Mouse (Mus musculus) testis, adult 10 weeks (tissue): ENCODE results near the gene Ripor1. TPM values are rescaled to one million over a fixed set of nuclear protein-coding genes. Genes with fewer than 3 reads are reported as not detected.

Source experiments
- polyA plus RNA-seq: library from polyadenylated mRNA; stranded (reverse); fragments of 350-450 nt; fragmentation: Illumina TruSeq; extraction: RNeasy Lipid Tissue Mini Kit (QIAGEN cat#74804); gene quantifications from one replicate; pipeline ENCODE4 v1.2.3, GENCODE M21; 2014; ENCODE audit warnings: low read depth, low replicate concordance

Gene Ripor1
- polyA plus RNA-seq = 0.38 TPM

GRCm38 (mm10) chr8:105604804-105605381, at the start of gene Ripor1:
Gene Ripor1, plus strand, starts transcription at chr8:105605255.

GRCm38 (mm10) chr8:105565952-105566702, 38.9 kb upstream of the Ripor1 start, which contains the start of gene Atp6v0d1:
Gene Atp6v0d1, minus strand, starts transcription at chr8:105566047.

GRCm38 (mm10) chr8:105636018-105636962, 31.2 kb downstream of the Ripor1 start, which contains the start of gene Ctcf:
Gene Ctcf, plus strand, starts transcription at chr8:105636568.

GRCm38 (mm10) chr8:105636963-105637510, 32.0 kb downstream of the Ripor1 start, which contains the start of gene Agrp:
Gene Agrp, minus strand, starts transcription at chr8:105637393.

Other genes starting within 250 kb of the Ripor1 start
- 3.6 TPM for gene Plekhg4, start 232.0 kb upstream of the Ripor1 start, polyA plus RNA-seq
- 99.0 TPM for gene Kctd19, start 191.8 kb upstream of the Ripor1 start, polyA plus RNA-seq
- 73.0 TPM for gene Lrrc36, start 191.7 kb upstream of the Ripor1 start, polyA plus RNA-seq
- gene Tppp3, start 133.7 kb upstream of the Ripor1 start, polyA plus RNA-seq = 0.20 TPM
- gene Zdhhc1, start 108.4 kb upstream of the Ripor1 start, polyA plus RNA-seq = 4.0 TPM
- 0.11 TPM for gene Hsd11b2, start 86.5 kb upstream of the Ripor1 start, polyA plus RNA-seq
- 10.6 TPM for gene Atp6v0d1, start 39.2 kb upstream of the Ripor1 start, polyA plus RNA-seq
- 31.2 TPM for gene Ctcf, start 31.3 kb downstream of the Ripor1 start, polyA plus RNA-seq
- not detected for gene Agrp, start 32.1 kb downstream of the Ripor1 start, polyA plus RNA-seq
- gene Carmil2, start 81.0 kb downstream of the Ripor1 start, polyA plus RNA-seq = 0.14 TPM
- 3.0 TPM for gene Acd, start 95.8 kb downstream of the Ripor1 start, polyA plus RNA-seq
- gene Pard6a, start 95.9 kb downstream of the Ripor1 start, polyA plus RNA-seq = 2.3 TPM
- gene 4933405L10Rik, start 102.4 kb downstream of the Ripor1 start, polyA plus RNA-seq = 4.7 TPM
- 5.3 TPM for gene Enkd1, start 103.0 kb downstream of the Ripor1 start, polyA plus RNA-seq
- gene Gfod2, start 153.4 kb downstream of the Ripor1 start, polyA plus RNA-seq = 0.24 TPM
- 11.3 TPM for gene Ranbp10, start 222.1 kb downstream of the Ripor1 start, polyA plus RNA-seq
- gene Tsnaxip1, start 222.5 kb downstream of the Ripor1 start, polyA plus RNA-seq = 174 TPM
- gene Cenpt, start 248.0 kb downstream of the Ripor1 start, polyA plus RNA-seq = 1.8 TPM
- gene Thap11, start 249.9 kb downstream of the Ripor1 start, polyA plus RNA-seq = 5.0 TPM